Mouse (Mus musculus) stomach, postnatal 0 days (tissue): ENCODE results near the gene Ddx39b. TPM values are rescaled to one million over a fixed set of nuclear protein-coding genes. Genes with fewer than 3 reads are reported as not detected.
A peak's percentile ranks its signal among the peaks of the same experiment; 100 is the strongest.

ENCODE experiments used
- ATAC-seq: fragments of 200-750 bp; cut with Nextera tagmentation; 2 replicates; pipeline ENCODE4 v1.8.0; 2017; ENCODE audit not compliant: low FRiP score, low TSS enrichment
- DNase-seq: peaks from one replicate; pipeline ENCODE4 v3.0.0-alpha.2; 2016; ENCODE audit warnings: low spot score
- H3K27ac ChIP-seq: fragments of 300-500 bp; sonication (generic); replicated peaks from 2 replicates; pipeline ENCODE4 v1.5.1; 2014; ENCODE audit warnings: mild to moderate bottlenecking, control low read depth
- H3K27me3 ChIP-seq: fragments of 300-500 bp; sonication (generic); 2 replicates; pipeline ENCODE4 v1.6.1; 2014; ENCODE audit warnings: low read length; ENCODE audit not compliant: control insufficient read depth, insufficient read depth
- H3K36me3 ChIP-seq: fragments of 300-500 bp; sonication (generic); 2 replicates; pipeline ENCODE4 v1.6.1; 2014; ENCODE audit warnings: low read length, mixed read lengths; ENCODE audit not compliant: control insufficient read depth, insufficient read depth
- H3K4me1 ChIP-seq: fragments of 300-500 bp; sonication (generic); replicated peaks from 2 replicates; pipeline ENCODE4 v1.6.1; 2014; ENCODE audit warnings: antibody characterized with exemption; ENCODE audit not compliant: control insufficient read depth, insufficient read depth
- H3K4me2 ChIP-seq: fragments of 300-500 bp; sonication (generic); replicated peaks from 2 replicates; pipeline ENCODE4 v1.6.1; 2014; ENCODE audit warnings: low read depth, mild to moderate bottlenecking, control low read depth, moderate library complexity
- H3K4me3 ChIP-seq: fragments of 300-500 bp; sonication (generic); 2 replicates; pipeline ENCODE4 v1.5.1; 2014; ENCODE audit warnings: low read depth, low read length, control low read depth
- H3K9ac ChIP-seq: fragments of 300-500 bp; sonication (generic); 2 replicates; pipeline ENCODE4 v1.6.1; 2014; ENCODE audit warnings: mild to moderate bottlenecking, low read length, control low read depth, mixed read lengths
- H3K9me3 ChIP-seq: fragments of 300-500 bp; sonication (generic); 2 replicates; pipeline ENCODE4 v1.6.1; 2016; ENCODE audit warnings: low read length; ENCODE audit not compliant: control insufficient read depth
- CTCF ChIP-seq: IDR thresholded peaks from 2 replicates; pipeline ENCODE4 v1.5.1; 2016; ENCODE audit warnings: antibody characterized with exemption, low read depth, mild to moderate bottlenecking, moderate library complexity
- EP300 ChIP-seq: optimal IDR thresholded peaks from 2 replicates; pipeline ENCODE3; 2016; ENCODE audit warnings: antibody characterized with exemption
- WGBS: fragments of 180-500 bp; shearing (Covaris S2); extraction: QIAGEN DNeasy Blood & Tissue Kit; methylation state at CpG from one replicate; pipeline ENCODE4 v1.1.7; 2014; 5-methylcytosine and 5-hydroxymethylcytosine counted together
- polyA plus RNA-seq: library from polyadenylated mRNA; unstranded; fragments of >200 nt; fragmentation: Nextera tagmentation; extraction: Ambion mirVana; gene quantifications from 2 replicates; pipeline ENCODE4 v1.2.1, GENCODE M21; 2015

Gene Ddx39b
- polyA plus RNA-seq, 1 experiment from 2014 or later = 143 TPM

GRCm38 (mm10) chr17:35253293-35254093, 11.9 kb downstream of the Ddx39b start:
- H3K9ac ChIP-seq = no peak overlapping the region
- H3K4me3 ChIP-seq = no peak overlapping the region
- no peak overlapping the region for H3K27ac ChIP-seq
- DNase-seq = no peak
- H3K4me2 ChIP-seq = no peak overlapping the region
- TF ChIP-seq CTCF = no peak
- no peak for TF ChIP-seq EP300
- H3K27me3 ChIP-seq = no peaks in the 10 kb centered on the region
- peaks cover 33% of the 10 kb centered on the region for H3K36me3 ChIP-seq
- ATAC-seq = no peak
- WGBS = 75% methylated on average over 32 of the region's 32 CpGs
- no peaks in the 10 kb centered on the region for H3K4me1 ChIP-seq
- no peaks in the 10 kb centered on the region for H3K9me3 ChIP-seq

GRCm38 (mm10) chr17:35254241-35255098, 12.9 kb downstream of the Ddx39b start:
- H3K27me3 ChIP-seq = no peaks in the 10 kb centered on the region
- peaks cover 23% of the 10 kb centered on the region for H3K36me3 ChIP-seq
- no peak overlapping the region for H3K4me2 ChIP-seq
- no peak overlapping the region for H3K27ac ChIP-seq
- no peak for TF ChIP-seq EP300
- TF ChIP-seq CTCF = peak; percentile 90
- peak; percentile 72 for DNase-seq
- ATAC-seq = peak; percentile 25
- 43% methylated on average over 11 of the region's 11 CpGs for WGBS
- H3K4me1 ChIP-seq = no peaks in the 10 kb centered on the region
- no peak overlapping the region for H3K9ac ChIP-seq
- H3K4me3 ChIP-seq = no peak overlapping the region
- no peaks in the 10 kb centered on the region for H3K9me3 ChIP-seq

GRCm38 (mm10) chr17:35255301-35255700, 13.8 kb downstream of the Ddx39b start:
- no peak overlapping the region for H3K4me3 ChIP-seq
- no peak overlapping the region for H3K27ac ChIP-seq
- H3K4me2 ChIP-seq = no peak overlapping the region
- TF ChIP-seq EP300 (no peak), CTCF (no peak)
- no peak overlapping the region for H3K9ac ChIP-seq
- no peak for ATAC-seq
- DNase-seq = no peak
- no peaks in the 10 kb centered on the region for H3K4me1 ChIP-seq
- no peaks in the 10 kb centered on the region for H3K27me3 ChIP-seq
- H3K9me3 ChIP-seq = no peaks in the 10 kb centered on the region
- 66% methylated on average over 3 of the region's 3 CpGs for WGBS
- peaks cover 15% of the 10 kb centered on the region for H3K36me3 ChIP-seq

GRCm38 (mm10) chr17:35255704-35256103, 14.2 kb downstream of the Ddx39b start:
- 55% methylated on average over 4 of the region's 4 CpGs for WGBS
- H3K9me3 ChIP-seq = no peaks in the 10 kb centered on the region
- peaks cover 14% of the 10 kb centered on the region for H3K36me3 ChIP-seq
- H3K27me3 ChIP-seq = no peaks in the 10 kb centered on the region
- DNase-seq (no peak), ATAC-seq (no peak)
- no peaks in the 10 kb centered on the region for H3K4me1 ChIP-seq
- H3K4me2 ChIP-seq = no peak overlapping the region
- TF ChIP-seq EP300 (no peak), CTCF (no peak)
- H3K4me3 ChIP-seq = no peak overlapping the region
- no peak overlapping the region for H3K27ac ChIP-seq
- H3K9ac ChIP-seq = no peak overlapping the region

GRCm38 (mm10) chr17:35257378-35257777, 15.8 kb downstream of the Ddx39b start:
- Histone ChIP-seq H3K4me3 (no peak overlapping the region), H3K27ac (no peak overlapping the region), H3K27me3 (no peaks in the 10 kb centered on the region), H3K9me3 (no peaks in the 10 kb centered on the region), H3K4me2 (no peak overlapping the region), H3K36me3 (peaks cover 8% of the 10 kb centered on the region; the same call in 1 of the 2 replicates), H3K4me1 (no peaks in the 10 kb centered on the region), H3K9ac (no peak overlapping the region)
- 48% methylated on average over 1 of the region's 1 CpGs for WGBS
- TF ChIP-seq EP300 = no peak
- TF ChIP-seq CTCF = no peak
- no peak for ATAC-seq
- DNase-seq = no peak
